ENCODE assay signal across 7 mouse cellular contexts in genomic region chr4:136310229-136311041, GRCm38 (mm10). TPM values are rescaled to one million over a fixed set of nuclear protein-coding genes. Genes with fewer than 3 reads are reported as not detected.
A peak's percentile ranks its signal among the peaks of the same experiment; 100 is the strongest.
DNase-seq lines count a peak whose midpoint lies in the region; ATAC-seq lines count a peak whose summit lies in the region.

Hnrnpr (plus strand) TSS chr4:136310942.

- H3K36me3 ChIP-seq in embryonic facial prominence, embryonic 11.5 days (replicated peaks; ENCODE audit: control insufficient read depth, insufficient read depth, low read depth, low read length) = no peaks in the 10 kb centered on the region
- no peaks in the 10 kb centered on the region for H3K36me3 ChIP-seq in limb, embryonic 10.5 days
- H3K36me3 ChIP-seq in midbrain, embryonic 13.5 days = no peaks in the 10 kb centered on the region

- under 1% methylated on average over 51 of the region's 65 CpGs for WGBS in embryonic facial prominence, embryonic 11.5 days
- under 1% methylated on average over 65 of the region's 65 CpGs for WGBS in limb, embryonic 10.5 days
- WGBS in midbrain, embryonic 13.5 days = under 1% methylated on average over 59 of the region's 65 CpGs

- H3K9ac ChIP-seq in embryonic facial prominence, embryonic 11.5 days (replicated peaks; ENCODE audit: low read length) = peak within 1 kb of the TSS; percentile 100
- H3K9ac ChIP-seq in midbrain, embryonic 13.5 days (replicated peaks) = peak within 1 kb of the TSS; percentile 100

- no peaks in the 10 kb centered on the region for H3K27me3 ChIP-seq in embryonic facial prominence, embryonic 11.5 days (ENCODE audit: control insufficient read depth, insufficient read depth, low read length)
- H3K27me3 ChIP-seq in limb, embryonic 10.5 days (ENCODE audit: low read depth, poor library complexity, severe bottlenecking) = no peaks in the 10 kb centered on the region
- H3K27me3 ChIP-seq in midbrain, embryonic 13.5 days = no peaks in the 10 kb centered on the region

- H3K27ac ChIP-seq in embryonic facial prominence, embryonic 11.5 days (replicated peaks; ENCODE audit: low read depth, low read length) = peak within 1 kb of the TSS; percentile 98
- peak within 1 kb of the TSS; percentile 100 for H3K27ac ChIP-seq in limb, embryonic 10.5 days
- H3K27ac ChIP-seq in midbrain, embryonic 13.5 days = peak within 1 kb of the TSS; percentile 99

- H3K4me2 ChIP-seq in embryonic facial prominence, embryonic 11.5 days (ENCODE audit: low read depth, low read length) = peak within 1 kb of the TSS; percentile 50
- peak within 1 kb of the TSS; percentile 84 for H3K4me2 ChIP-seq in midbrain, embryonic 13.5 days (replicated peaks)

- H3K4me1 ChIP-seq in embryonic facial prominence, embryonic 11.5 days (ENCODE audit: control insufficient read depth, insufficient read depth, low read length) = no peaks in the 10 kb centered on the region
- H3K4me1 ChIP-seq in limb, embryonic 10.5 days = peaks cover 39% of the 10 kb centered on the region
- peaks cover 43% of the 10 kb centered on the region for H3K4me1 ChIP-seq in midbrain, embryonic 13.5 days (replicated peaks)

- peak within 1 kb of the TSS; percentile 95 for H3K4me3 ChIP-seq in embryonic facial prominence, embryonic 11.5 days (ENCODE audit: low read depth, low read length)
- H3K4me3 ChIP-seq in limb, embryonic 10.5 days = peak within 1 kb of the TSS; percentile 99
- peak within 1 kb of the TSS; percentile 100 for H3K4me3 ChIP-seq in midbrain, embryonic 13.5 days (replicated peaks)

- H3K9me3 ChIP-seq in embryonic facial prominence, embryonic 11.5 days (replicated peaks; ENCODE audit: control insufficient read depth, low read length) = no peaks in the 10 kb centered on the region
- no peaks in the 10 kb centered on the region for H3K9me3 ChIP-seq in limb, embryonic 10.5 days (replicated peaks)
- no peaks in the 10 kb centered on the region for H3K9me3 ChIP-seq in midbrain, embryonic 13.5 days

- peak; percentile 99 for ATAC-seq in embryonic facial prominence, embryonic 11.5 days (replicated peaks; ENCODE audit: insufficient number of reproducible peaks, low FRiP score, low TSS enrichment, low read depth)
- ATAC-seq in granulocyte monocyte progenitor cell, adult 5-6 weeks (replicated peaks; ENCODE audit: poor library complexity, severe bottlenecking) = peak; percentile 95
- peak; percentile 100 for ATAC-seq in midbrain, embryonic 13.5 days

- peak; percentile 100 for DNase-seq in adrenal gland, postnatal 14 days
- DNase-seq in embryonic facial prominence, embryonic 11.5 days (ENCODE audit: low spot score) = peak; percentile 99
- peak; percentile 98 for DNase-seq in kidney, adult 11 months
- DNase-seq in limb, embryonic 10.5 days (ENCODE audit: low spot score) = peak; percentile 99
- peak; percentile 97 for DNase-seq in spleen, adult 12 weeks (ENCODE audit: low spot score)

RNA-seq across cellular contexts. Expression of gene Hnrnpr, which starts in this region (rescaled TPM):
- total RNA-seq in adrenal gland, postnatal 14 days (2021) = 82.8 and 90.1 TPM in 2 replicates
- 186 and 203 TPM in 2 replicates for polyA plus RNA-seq in embryonic facial prominence, embryonic 11.5 days (2014; fragmentation: Nextera tagmentation; extraction: Ambion mirVana)
- total RNA-seq in granulocyte monocyte progenitor cell, adult 5-6 weeks (2014; fragmentation: Nextera tagmentation) = 128 and 164 TPM in 2 replicates
- total RNA-seq in granulocyte monocyte progenitor cell, adult 5-6 weeks (2017) = 172 and 194 TPM in 2 replicates
- polyA plus RNA-seq in limb, embryonic 10.5 days (2016; fragmentation: Nextera tagmentation; extraction: Ambion mirVana) = 219 and 255 TPM in 2 replicates
- 254 and 270 TPM in 2 replicates for polyA plus RNA-seq in midbrain, embryonic 13.5 days (2015; fragmentation: Nextera tagmentation; extraction: Ambion mirVana)

Comparison
In these comparisons a context has a peak if more than half of its experiments do, and no peak if none do; other contexts are left out.
1. Peak in every context shown above with its lines: DNase-seq, ATAC-seq, H3K4me3 ChIP-seq and H3K27ac ChIP-seq.